Mouse (Mus musculus) erythroblast, embryonic 14.5 days (primary cell): ENCODE measurements around the gene Smok2b. TPM values are rescaled to one million over a fixed set of nuclear protein-coding genes. Genes with fewer than 3 reads are reported as not detected.
"Not testable (repeated sequence)": the region's sequence is repeated elsewhere in the genome, so short reads cannot be mapped to it uniquely, and the experiment has no call there.

Experiments
- H3K27me3 ChIP-seq: 2 replicates; pipeline ENCODE4 v1.6.1; 2012; ENCODE audit warnings: inconsistent platforms; ENCODE audit not compliant: control insufficient read depth
- H3K36me3 ChIP-seq: 2 replicates; pipeline ENCODE4 v1.6.1; 2012; ENCODE audit warnings: mild to moderate bottlenecking, inconsistent platforms; ENCODE audit not compliant: control insufficient read depth
- H3K4me1 ChIP-seq: 2 replicates; pipeline ENCODE4 v1.6.1; 2012; ENCODE audit warnings: inconsistent platforms; ENCODE audit not compliant: control insufficient read depth
- H3K4me3 ChIP-seq: replicated peaks from 2 replicates; pipeline ENCODE3; 2012; ENCODE audit warnings: moderate library complexity, mild to moderate bottlenecking, inconsistent platforms
- H3K9me3 ChIP-seq: 2 replicates; pipeline ENCODE4 v1.6.1; 2012; ENCODE audit warnings: low read length, inconsistent platforms, mixed read lengths; ENCODE audit not compliant: control insufficient read depth
- polyA plus RNA-seq: library from polyadenylated mRNA; stranded (reverse); fragments of >175 nt; gene quantifications from 2 replicates; pipeline ENCODE4 v1.2.3, GENCODE M21; 2012

The Smok2b gene
- not detected in 2 replicates for polyA plus RNA-seq

DNA sequence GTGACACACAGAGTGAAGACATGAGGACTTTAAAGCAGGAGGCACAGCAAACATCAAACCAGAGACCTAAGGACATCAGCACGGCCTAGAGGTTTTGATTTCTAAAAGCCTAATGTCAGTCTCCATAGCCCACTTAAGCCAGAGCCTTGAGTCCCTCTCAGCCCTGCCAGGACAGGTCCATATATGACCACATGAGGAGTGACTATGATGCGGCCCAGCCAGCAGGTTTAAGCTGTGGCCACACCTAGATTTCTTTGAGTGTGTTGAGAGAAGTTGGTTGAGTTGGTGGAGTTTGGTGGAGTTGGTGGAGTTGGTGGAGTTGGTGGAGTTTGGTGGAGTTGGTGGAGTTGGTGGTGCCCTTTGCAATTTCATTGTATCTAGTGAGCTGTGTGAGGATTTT lies at the start of gene Smok2b:
Gene Smok2b (plus strand): TSS at position 301 of the 400 bp plus-strand sequence.
- not testable (repeated sequence) for H3K9me3 ChIP-seq, H3K4me1 ChIP-seq, H3K4me3 ChIP-seq, H3K36me3 ChIP-seq, H3K27me3 ChIP-seq

DNA sequence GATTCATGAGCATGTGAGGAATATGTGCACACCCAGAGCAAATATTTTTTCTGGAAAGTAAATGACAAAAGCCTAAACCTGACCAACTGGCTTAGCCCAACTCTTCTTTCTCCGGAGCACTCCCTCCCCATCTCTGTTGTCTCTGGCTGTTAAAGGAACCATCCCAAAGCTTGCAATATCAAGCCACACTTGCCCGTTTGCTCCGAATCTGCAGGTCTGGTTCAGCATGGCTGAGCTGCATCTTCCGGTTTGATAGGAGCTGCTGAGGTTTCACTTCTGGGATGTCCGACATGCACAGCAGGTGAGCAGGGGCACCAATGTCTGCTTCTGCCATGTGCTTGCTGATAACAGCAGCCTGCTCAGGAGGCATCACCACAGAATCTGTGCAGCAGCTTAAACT lies 49.6 kb upstream of the Smok2b start:
- H3K4me1 ChIP-seq, H3K4me3 ChIP-seq, H3K36me3 ChIP-seq: not testable (repeated sequence)

DNA sequence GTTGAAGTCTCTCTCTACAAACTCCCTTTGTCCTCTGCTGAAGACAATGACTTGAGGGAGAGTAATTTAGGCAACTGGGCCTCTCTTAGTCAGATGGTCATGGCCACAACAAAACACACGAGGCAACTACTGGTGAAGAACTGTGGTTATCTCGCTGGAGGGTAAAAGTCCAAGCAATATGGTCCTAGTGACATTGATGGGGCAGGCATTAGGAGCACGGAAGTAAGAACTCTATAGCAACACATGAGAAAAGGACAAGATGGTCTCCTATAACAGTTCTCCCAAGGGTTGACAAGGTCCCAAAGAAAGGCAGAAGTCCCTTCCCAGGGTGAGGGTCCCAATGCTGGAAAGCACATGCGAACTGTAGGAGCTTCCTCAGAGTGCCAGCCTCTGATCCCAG lies 47.3 kb upstream of the Smok2b start:
- H3K9me3 ChIP-seq, H3K36me3 ChIP-seq, H3K4me3 ChIP-seq, H3K4me1 ChIP-seq, H3K27me3 ChIP-seq: not testable (repeated sequence)

More for the DNA sequence above, 49.6 kb upstream of the Smok2b start:
- H3K27me3 ChIP-seq, H3K9me3 ChIP-seq: not testable (repeated sequence)

DNA sequence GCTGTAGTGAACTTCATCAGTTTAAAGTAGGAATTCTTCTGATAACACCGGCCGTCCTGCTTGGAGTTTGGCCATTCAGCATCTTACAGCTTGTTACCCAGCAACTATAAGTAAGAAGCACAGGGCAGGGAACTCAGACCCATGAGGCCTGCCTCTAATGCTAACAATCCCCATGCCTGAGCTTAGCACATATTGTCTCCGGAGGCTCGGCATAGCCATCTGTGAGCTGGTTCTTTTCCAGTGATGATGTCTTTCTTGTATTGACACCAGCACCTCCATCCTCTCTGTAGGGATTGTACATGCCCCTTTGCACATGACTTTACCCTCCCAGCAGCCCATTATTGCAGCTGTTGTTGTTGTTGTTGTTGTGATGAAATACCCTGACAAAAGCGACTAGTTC lies 45.5 kb upstream of the Smok2b start:
- H3K4me1 ChIP-seq, H3K36me3 ChIP-seq, H3K9me3 ChIP-seq, H3K4me3 ChIP-seq, H3K27me3 ChIP-seq: not testable (repeated sequence)

DNA sequence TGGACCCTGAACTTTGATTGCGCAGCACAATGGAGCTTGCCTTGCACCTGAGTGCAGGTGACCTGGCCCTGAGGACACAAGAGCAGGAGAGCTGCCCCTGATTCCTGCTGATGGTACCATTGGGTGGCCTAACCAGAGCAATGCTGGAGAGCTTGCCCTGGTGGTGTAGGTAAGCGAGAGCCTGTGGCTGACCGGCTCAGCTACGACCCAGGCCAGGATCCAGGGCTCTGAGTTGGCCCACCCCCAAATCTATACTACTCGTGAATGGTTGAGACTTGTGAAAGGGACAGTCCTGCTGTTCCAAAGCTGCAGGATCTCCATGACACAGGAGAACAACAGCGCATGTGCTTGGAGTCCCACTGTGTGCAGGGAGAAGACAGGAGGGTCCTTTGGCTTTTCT lies 43.5 kb upstream of the Smok2b start:
- H3K36me3 ChIP-seq, H3K4me3 ChIP-seq, H3K9me3 ChIP-seq, H3K4me1 ChIP-seq, H3K27me3 ChIP-seq: not testable (repeated sequence)

DNA sequence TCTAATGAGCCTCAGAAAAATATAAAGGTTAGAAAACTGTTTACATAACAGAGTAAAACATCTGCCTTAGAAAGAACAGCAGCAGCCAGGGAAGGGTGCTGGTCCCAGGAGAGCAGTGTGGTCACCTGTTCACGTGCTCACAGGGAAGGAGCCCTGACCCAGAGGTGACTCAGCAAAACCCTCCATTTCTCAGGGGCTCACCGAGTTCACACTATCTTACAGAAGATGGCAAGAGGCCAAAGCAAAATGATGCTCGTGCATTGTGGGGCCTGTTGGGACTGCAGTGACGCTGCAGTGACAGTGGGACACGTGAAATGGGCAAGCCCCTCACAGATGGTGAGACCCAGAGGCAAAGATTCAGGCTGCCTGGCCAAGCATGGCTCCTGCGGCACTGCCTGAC lies 42.4 kb upstream of the Smok2b start:
- not testable (repeated sequence) for H3K36me3 ChIP-seq, H3K27me3 ChIP-seq, H3K4me3 ChIP-seq, H3K4me1 ChIP-seq, H3K9me3 ChIP-seq

DNA sequence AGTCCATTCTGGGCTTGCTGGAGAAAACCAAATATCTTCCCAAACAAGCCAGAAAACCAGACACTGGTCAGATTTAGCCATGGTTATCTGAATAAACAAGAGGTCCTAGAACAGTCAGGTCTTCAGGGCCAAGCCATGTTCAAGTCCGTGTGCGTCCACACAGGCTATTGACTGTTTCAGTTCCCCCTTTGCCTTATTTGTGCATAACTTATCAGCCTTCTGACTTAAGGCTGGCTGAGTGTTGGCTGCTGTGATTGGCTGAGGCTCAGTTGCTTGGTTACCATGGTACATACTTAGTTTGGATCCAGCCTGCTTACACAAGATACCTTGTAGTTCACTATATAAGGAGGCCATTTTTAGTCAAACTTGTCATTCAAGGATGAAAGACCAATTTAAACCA lies 41.2 kb upstream of the Smok2b start:
- not testable (repeated sequence) for H3K36me3 ChIP-seq, H3K27me3 ChIP-seq, H3K9me3 ChIP-seq

DNA sequence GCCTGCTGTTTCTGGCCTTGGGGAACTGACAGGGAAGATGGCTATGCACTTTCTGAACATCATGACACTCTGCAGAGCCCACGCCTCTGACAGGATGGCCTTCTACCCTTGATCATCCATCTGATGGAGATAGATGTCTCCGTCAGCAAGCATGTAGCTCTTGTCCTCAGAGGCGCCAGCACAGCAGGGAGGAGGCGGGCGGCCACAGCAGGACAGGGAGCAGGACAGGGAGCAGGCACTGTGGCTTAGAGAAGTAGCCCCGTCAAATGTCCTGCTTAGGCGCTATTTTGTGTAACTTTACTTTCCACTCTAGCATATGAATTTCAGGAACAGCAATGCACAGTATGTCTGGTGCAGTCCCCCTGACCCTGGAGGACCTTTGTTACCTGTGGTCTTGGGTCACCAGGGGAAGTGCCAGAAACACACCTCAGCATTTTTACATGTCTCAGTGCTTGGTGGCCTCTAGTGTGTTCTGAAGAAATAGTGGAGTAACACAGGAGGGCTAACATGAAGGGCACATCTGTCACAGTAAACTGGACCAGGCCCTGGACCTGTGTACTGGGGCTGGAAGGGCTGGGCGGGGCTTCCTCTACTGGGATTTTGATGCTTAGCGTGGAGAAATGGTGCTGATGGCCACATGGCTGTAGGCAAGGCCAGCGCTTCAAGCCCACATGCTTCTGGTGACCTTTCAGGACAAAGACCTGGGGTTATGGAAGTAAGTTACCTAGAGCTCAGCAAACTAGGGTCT lies 39.0 kb upstream of the Smok2b start:
- not testable (repeated sequence) for H3K27me3 ChIP-seq, H3K4me3 ChIP-seq, H3K9me3 ChIP-seq, H3K36me3 ChIP-seq, H3K4me1 ChIP-seq

More for the DNA sequence above, 41.2 kb upstream of the Smok2b start:
- H3K4me1 ChIP-seq, H3K4me3 ChIP-seq: not testable (repeated sequence)

DNA sequence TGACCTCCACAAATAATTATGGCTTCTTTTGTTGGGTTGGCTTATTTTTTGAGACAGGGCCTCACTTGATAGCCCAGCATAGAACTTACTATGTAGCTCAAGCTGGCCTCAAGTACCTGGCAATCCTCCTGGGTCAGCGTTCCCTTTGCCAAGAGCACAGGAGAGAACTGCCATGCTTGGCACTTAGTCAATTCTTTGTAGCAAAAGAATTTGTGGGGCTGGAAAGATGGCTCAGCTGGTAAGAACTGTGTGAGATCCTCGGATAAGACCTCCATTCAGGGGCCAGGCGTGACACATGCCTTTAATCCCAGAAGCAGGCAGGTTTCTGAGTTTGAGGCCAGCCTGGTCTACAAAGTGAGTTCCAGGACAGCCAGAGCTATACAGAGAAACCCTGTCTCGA lies 33.6 kb upstream of the Smok2b start:
- not testable (repeated sequence) for H3K4me3 ChIP-seq, H3K27me3 ChIP-seq, H3K36me3 ChIP-seq, H3K9me3 ChIP-seq, H3K4me1 ChIP-seq

DNA sequence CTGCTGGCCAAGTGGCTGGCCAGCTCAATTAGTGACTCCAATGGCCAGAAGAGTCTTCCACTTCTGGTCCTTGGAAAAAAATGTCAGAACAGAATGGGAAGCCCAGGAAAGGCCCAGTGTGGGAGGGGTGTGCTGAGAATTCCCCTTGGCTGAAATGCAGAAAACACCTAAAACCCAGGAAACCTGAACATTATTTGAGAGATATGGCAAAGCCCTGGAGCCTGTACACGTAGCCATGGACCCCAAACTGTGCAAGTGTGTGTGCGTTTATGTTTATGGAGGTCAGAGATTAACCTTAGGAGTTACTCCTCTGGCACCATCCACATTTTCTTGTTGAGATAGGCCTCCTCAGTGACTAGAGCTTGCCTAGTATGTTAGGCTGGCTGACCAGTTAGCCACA lies 31.2 kb upstream of the Smok2b start:
- H3K36me3 ChIP-seq, H3K4me3 ChIP-seq, H3K9me3 ChIP-seq, H3K4me1 ChIP-seq, H3K27me3 ChIP-seq: not testable (repeated sequence)

DNA sequence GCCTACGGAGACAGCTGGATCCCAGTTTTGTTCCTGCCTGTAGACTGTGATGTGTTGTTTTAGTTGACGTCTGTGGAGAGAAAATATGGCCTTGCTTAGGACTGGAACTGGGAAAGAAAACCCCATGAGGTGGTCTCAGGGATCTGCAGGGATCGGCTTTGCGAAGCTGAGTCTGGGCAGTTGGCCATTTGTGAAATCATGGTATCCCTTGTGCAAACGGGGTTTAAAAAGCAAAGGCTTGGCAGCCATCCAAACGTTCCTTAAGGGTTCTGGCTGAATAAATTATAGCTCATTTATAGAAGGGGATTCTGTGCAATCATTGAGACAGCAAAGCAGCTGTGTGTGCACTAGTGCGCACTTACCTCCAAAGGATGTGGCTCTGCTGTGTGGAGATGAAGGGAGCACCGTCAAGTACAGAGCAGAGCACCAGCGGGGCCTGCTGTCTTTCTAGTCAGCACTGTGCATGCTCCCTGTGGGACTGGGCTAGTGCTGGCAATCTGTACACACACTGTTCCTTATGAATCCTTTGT lies 30.1 kb upstream of the Smok2b start:
- not testable (repeated sequence) for H3K9me3 ChIP-seq, H3K4me1 ChIP-seq, H3K27me3 ChIP-seq, H3K36me3 ChIP-seq, H3K4me3 ChIP-seq

DNA sequence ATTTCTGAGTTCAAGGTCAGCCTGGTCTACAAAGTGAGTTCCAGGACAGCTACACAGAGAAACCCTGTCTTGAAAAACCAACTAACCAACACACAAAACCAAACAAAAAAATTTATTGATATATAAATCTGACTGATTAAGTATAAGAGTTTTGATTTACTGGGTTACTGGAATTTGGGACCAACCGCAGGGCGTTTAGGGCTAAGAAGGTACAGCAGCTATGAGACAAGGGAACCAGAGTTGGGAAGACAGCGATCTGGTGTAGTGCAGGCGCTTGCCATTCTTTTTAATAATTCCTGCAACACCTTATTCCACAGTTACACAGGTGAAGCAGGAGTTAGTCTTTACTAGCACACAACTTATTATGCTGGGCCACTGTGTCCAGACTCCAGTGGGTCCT lies 28.5 kb upstream of the Smok2b start:
- not testable (repeated sequence) for H3K4me3 ChIP-seq, H3K27me3 ChIP-seq, H3K4me1 ChIP-seq, H3K9me3 ChIP-seq, H3K36me3 ChIP-seq

DNA sequence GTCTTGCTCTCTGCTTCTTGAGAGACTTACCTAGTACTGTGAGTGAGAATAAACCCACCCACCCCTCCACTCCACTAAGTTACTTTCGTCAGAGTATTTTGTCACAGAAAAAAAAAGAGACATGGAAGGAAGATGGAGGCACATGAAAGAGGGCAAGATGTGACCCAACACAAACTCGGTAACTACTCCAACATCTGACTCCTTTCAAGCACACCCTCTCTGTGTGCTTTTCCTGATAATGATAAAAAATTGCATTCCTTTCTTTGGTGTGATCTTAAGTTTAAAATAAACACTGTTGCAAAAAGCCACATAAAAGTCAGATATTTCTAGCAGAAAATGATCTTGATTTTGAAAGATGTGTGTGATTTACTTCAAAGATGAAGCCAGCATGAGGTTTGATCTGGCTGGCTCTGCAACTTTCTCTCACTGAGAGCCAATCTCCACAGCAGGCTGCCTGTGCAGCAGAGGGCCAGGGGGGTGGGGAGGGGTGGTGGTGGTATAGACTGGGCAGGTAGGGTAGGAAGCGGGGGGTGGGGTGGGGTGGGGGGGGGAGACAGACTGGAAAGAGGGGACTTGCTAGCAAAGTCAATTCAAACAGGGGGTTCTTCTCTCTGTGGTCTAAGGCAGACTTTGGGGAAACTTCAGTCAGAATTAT lies 27.5 kb upstream of the Smok2b start:
- H3K27me3 ChIP-seq, H3K4me1 ChIP-seq, H3K4me3 ChIP-seq, H3K9me3 ChIP-seq, H3K36me3 ChIP-seq: not testable (repeated sequence)

DNA sequence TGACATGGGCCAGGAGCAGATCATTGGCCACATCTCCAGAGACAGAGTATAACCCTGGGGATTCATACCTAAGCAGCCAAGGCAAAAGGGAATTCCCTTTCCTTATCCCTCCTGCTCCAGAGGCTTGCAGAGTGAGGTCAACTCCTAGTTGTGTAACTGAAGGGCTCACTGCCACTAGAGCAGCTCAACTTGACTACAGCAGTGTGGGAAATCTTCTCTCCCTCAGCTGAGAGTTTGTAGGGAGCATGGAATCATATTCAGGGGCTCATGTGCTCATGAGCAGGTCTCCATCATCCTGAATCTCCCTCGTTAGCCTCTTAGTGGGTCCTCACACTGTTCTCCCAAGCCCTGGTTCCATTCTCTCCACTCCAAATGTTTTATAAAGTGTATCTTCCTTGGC lies 24.8 kb upstream of the Smok2b start:
- H3K36me3 ChIP-seq, H3K9me3 ChIP-seq, H3K4me1 ChIP-seq: not testable (repeated sequence)

More for the DNA sequence above, 24.8 kb upstream of the Smok2b start:
- not testable (repeated sequence) for H3K27me3 ChIP-seq, H3K4me3 ChIP-seq
